Mouse (Mus musculus) ZHBTc4 (cell line): ENCODE data around the gene Mrps9.
"Not testable (repeated sequence)": the region's sequence is repeated elsewhere in the genome, so short reads cannot be mapped to it uniquely, and the experiment has no call there.

Source experiments
- DNase-seq: peaks from one replicate; pipeline ENCODE4 v3.0.0-alpha.2; 2011; ENCODE audit warnings: low read depth, low spot score

The Mrps9 gene

DNA sequence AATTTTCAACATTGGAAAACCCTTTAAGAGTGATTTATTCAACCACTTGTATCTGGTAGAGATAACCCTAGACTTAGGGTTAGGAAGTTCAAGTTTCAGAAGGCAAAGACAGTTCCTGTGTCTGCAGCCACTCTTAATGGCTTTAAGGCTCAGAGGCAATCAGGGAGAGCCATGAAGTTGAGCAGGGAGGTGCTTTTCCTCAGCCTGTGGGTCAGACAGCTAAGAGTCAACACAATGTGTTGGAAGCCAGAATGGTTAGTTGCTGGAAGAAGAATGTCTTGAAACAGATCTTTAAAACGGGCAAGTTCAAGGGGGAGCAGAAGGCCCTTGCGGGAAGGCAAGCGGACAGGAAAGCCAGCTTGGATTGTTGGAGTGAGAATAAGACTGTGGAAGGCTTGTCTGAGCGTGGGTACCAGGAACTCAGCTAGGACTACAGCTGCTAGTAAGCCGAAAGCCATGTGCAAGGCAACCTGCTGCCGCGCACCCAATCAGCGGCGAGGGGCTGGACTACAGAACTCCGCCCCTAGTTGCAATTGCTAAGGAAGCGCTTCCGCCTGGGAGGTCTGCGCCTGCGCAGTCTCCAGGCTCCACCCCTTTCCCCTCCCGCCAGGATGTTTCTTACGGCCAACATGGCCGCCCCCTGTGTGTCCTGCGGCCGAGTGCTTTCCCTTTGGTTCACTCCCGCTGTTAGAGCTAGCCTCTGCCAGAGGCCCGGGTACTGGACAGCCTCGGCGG lies at the start of gene Mrps9:
Gene Mrps9 (plus strand): TSS at position 571 of the 735 bp plus-strand sequence.
- DNase-seq = peak; percentile 99

GRCm38 (mm10) chr1:42813301-42813845 lies 37.7 kb upstream of the Mrps9 start:
- no peak for DNase-seq

DNA sequence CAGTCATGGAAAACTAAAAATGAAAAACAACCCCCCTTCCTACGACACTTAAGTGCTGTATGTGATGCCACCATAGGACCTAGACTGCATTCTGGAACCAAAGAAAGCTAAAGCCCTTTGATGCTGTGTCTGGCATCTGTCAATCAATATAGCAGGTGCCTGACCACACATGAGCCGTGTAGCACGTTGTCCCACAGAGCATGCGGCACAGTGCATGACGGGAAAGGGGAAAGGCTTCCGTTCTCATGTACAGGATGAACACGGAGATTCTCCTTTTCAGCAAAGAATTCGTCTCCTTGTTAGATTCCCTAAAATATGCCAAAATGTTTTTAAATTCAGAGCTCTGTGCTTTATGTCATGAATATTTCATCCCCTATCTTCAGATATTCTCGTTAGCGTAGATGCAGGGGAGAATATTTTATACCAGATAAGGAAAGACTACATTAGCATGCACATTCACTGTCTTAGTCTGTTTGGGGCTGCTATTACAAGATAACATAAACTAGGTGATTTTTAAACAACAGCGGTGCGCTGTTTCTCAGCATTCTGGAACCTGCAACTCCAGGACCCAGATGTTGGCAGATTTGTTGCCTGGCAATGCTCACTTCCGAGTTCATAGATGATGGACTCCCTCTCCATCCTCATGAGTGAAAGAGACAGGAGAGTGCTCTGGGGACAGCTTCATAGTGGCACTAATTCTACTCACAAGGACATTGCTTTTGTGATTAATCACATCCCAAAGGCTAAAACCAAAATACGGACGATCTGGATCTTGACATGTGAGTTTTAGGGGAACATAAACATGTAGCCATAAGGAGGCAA lies 36.0 kb upstream of the Mrps9 start:
- DNase-seq = no peak

DNA sequence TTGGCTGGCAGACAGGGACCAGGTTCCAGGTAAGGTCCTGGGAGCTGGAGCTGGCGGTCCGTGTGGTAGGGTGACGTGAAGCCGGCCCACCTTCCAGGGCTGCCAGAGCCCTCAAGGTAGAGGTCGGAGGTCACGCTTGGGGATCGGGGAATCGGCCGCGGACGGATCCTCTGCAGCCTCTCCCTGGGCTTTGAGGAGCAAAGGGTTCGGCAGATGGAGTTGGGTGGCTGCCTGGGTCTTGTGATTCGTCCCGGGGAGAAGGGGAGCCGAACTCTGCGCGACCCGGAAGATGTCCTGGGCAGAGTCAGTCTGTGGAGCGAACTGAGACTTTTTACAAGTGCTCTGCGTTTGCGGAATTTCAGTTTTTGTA lies 350 bp downstream of the Mrps9 start:
- no peak for DNase-seq

DNA sequence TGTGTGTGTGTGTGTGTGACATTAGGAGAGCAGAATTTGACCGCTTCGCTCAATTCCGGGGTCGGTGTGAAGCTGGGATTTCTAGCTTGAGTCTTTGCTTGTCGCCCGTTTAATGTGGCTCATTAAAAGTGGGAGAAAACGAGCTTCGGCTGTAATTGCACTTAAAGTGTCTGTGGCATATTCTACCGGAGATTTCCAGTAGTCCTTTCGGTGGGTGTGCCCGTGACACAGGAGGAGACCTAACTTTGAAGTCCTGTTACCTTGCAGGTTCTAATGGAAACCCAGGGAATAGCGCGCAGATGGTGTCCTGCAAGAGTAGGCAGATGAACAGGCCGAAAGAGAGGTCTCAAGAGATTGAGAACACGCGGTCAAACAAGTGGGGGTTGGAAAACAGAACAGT lies 777 bp downstream of the Mrps9 start:
- DNase-seq = peak; percentile 12

- DNase-seq = no peak
Measured at GRCm38 (mm10) chr1:42864719-42865250, 13.8 kb downstream of the Mrps9 start.

GRCm38 (mm10) chr1:42865336-42865939 lies 14.4 kb downstream of the Mrps9 start:
- DNase-seq = no peak

GRCm38 (mm10) chr1:42865986-42866385 lies 15.0 kb downstream of the Mrps9 start:
- DNase-seq = no peak

- DNase-seq = no peak
Measured at GRCm38 (mm10) chr1:42867188-42867587, 16.2 kb downstream of the Mrps9 start.

DNA sequence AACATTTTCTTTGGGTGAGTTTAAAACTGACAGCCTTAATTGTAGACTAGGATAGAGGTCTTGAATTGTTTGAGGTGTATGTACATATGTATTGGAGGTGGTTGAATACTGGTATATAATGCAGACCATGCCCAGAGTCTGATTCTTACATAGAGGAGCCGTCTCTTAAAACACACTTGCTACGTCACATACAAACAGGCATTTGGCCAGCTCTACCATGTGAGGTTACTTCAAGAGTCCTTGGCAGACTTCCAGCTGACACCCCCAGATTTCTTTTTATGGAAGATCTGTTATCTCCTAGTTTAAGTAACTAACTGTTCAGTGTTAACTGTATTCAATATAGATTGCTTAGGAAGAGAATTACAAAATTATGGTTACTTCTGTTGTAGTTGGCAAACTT lies 23.1 kb downstream of the Mrps9 start:
- no peak for DNase-seq

DNA sequence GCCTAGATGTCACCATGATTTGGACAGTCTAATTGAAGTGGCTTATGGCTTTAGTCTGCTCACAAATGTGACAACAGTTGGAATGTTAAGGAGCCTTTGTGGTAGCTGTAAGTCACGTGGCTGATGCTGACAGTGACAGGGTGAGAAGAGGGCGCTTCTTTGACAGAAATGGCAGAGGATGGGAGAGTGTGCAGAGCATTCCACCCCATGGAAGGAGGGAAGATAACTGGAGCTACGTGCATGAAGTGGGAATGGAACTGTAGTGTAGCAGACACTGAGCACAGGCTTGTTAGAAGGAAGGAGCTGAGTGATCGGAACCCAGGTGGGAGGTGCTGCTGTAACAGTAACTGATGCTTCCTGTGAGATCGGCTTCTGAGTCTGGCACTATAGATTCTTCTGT lies 24.2 kb downstream of the Mrps9 start:
- no peak for DNase-seq

GRCm38 (mm10) chr1:42876463-42877093 lies 25.5 kb downstream of the Mrps9 start:
- no peak for DNase-seq

- no peak for DNase-seq
Measured at GRCm38 (mm10) chr1:42877264-42877663, 26.2 kb downstream of the Mrps9 start.

DNA sequence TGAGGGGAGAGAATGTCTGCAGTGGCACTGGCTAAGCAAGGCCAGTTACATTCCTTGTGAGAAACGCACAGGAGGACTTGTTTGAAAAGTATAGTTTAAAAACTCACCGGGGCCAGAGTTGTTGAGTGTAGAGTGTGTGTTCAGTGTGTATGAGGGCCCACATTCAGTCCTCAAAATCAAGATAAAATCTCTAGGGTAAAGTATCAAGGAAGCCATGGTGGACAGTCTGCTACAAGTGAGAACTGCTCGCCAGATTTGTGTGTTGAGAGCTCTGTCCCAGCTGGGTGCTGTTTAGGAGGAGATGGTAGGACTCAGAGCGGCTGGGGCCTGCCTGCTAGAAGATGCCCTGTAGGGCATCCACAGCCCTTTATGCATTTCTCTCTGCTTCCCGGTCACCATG lies 27.8 kb downstream of the Mrps9 start:
- DNase-seq = no peak

GRCm38 (mm10) chr1:42882258-42882657 lies 31.2 kb downstream of the Mrps9 start:
- no peak for DNase-seq

- not testable (repeated sequence) for DNase-seq
Measured at GRCm38 (mm10) chr1:42883418-42883817, 32.4 kb downstream of the Mrps9 start.

DNA sequence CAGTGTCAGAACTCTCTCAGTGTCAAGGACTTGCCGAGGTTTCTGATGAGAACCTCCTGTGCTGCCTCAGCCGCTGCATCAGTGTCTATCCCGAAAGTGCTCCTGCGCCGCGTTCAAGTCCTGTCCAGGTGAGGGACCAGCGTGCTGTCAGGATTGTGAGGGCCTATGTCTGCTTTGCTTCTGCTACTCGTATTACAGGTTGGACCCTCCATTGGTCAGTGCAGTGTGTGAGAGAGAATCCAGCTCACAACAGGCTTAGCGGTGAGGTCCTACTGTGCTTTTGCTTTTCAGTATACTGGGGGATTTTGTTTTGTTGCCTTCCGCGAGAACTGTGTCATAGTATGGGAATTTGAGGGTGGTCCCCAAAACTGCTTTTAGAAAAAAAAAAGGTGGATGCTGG lies 36.8 kb downstream of the Mrps9 start:
- DNase-seq = no peak

- peak; percentile 52 for DNase-seq
Measured at GRCm38 (mm10) chr1:42888541-42889349, 37.7 kb downstream of the Mrps9 start.

DNA sequence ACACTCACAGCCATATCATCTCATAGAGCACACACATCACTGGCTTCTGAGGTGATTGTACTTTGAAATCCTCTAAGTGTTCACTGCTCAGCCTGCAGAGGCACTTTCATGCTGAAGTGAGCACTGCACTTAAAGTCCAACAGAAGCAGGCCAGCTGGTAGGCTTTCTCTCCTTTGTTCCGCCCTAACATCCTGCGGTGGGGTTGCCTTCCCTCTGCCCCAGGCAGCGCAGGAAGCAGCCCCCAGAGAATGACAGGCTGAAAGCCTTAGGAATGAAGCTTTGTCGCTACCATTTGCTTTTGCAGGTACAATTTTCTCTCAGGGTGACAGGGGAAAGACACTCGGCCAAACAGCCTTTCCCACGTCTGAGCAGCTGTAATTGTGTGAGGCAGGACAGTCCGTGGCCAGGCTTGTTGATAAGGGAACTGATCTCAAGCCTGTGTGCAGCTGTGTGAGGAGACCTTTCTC lies 38.4 kb downstream of the Mrps9 start:
- no peak for DNase-seq

DNA sequence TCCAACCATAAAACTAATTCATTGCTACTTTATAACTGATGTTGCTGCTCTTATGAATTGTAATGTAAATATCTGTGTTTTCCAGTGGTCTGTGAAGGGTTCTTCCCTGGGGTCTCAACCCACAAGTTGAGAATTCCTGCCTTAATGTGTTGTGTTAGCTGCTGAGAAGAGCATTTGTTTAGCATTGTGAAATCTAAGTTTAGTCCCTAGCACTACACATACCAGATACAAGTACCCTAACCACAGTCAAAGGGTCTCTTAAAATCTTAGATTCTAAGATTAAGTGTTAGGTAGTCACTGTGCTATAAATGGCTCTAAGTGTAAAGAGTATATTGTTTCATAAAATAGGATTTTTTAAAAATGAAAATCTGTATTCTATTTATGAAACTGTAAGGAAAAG lies 43.7 kb downstream of the Mrps9 start:
- DNase-seq = no peak

DNA sequence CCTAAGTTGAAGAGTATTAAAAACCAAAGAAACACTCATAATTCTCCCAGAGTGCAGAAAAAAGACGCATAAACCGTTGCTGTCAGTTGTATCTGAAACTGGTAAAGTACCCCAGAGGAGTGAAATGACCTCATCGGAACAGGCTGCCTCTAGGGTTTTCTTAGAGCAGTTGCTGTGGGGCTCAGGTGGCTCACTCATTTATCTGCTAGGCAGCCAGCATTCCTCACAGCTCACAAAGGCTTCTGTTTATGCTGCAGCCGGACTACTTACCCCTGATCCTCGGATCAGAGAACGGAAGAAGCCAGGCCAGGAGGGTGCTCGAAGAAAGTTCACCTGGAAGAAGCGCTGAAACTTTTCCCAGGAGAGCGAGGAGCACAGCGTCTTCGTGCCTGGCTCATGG lies 54.1 kb downstream of the Mrps9 start:
- DNase-seq = no peak
